Comparison of ENCODE assay signal across 7 mouse cellular contexts in genomic region chr11:95577776-95578446, GRCm38 (mm10). TPM values are rescaled to one million over a fixed set of nuclear protein-coding genes. Genes with fewer than 3 reads are reported as not detected.
DNase-seq lines count a peak whose midpoint lies in the region; ATAC-seq lines count a peak whose summit lies in the region.

No protein-coding gene starts in this region.

- WGBS in midbrain, embryonic 10.5 days: 6% methylated on average over 39 of the region's 39 CpGs

- H3K9me3 ChIP-seq in midbrain, embryonic 10.5 days (replicated peaks): no peaks in the 10 kb centered on the region

- DNase-seq in layer of hippocampus, adult 18-20 months (ENCODE audit: low spot score in 2 of 2): peak; percentile 11 to 37
- DNase-seq in layer of hippocampus, adult 8-10 months (ENCODE audit: low spot score in 2 of 2): no peak
- DNase-seq in R1 (ENCODE audit: low read depth, low spot score): peak; percentile 89
- peak; percentile 54 to 55 for DNase-seq in kidney, postnatal 25 days
- DNase-seq in midbrain, embryonic 10.5 days (ENCODE audit: low spot score): peak; percentile 78
- peak; percentile 26 to 32 for DNase-seq in thymus, postnatal 36 days

- peak overlapping the region; percentile 49 for H3K4me3 ChIP-seq in midbrain, embryonic 10.5 days

- no peak overlapping the region for H3K27ac ChIP-seq in midbrain, embryonic 10.5 days (replicated peaks)

- peaks cover 3% of the 10 kb centered on the region; the same call in 1 of the 2 replicates for H3K36me3 ChIP-seq in midbrain, embryonic 10.5 days

- peaks cover 83% of the 10 kb centered on the region for H3K27me3 ChIP-seq in midbrain, embryonic 10.5 days (ENCODE audit: low read depth, poor library complexity, severe bottlenecking)

- ATAC-seq in erythroblast, adult 5-6 weeks (replicated peaks; ENCODE audit: low FRiP score, poor library complexity, severe bottlenecking): peak; percentile 47; the same call in 1 of the 2 replicates

- peaks cover 44% of the 10 kb centered on the region for H3K4me1 ChIP-seq in midbrain, embryonic 10.5 days

RNA-seq across cellular contexts. Expression of gene Ngfr, which starts 9.6 kb away (rescaled TPM):
- total RNA-seq in layer of hippocampus, adult 18-20 months (2021): 1 to 10 TPM; 1.8 to 1.9 TPM
- total RNA-seq in layer of hippocampus, adult 8-10 months (2022): 1 to 10 TPM; 1.9 to 2.8 (median 2.3) TPM
- not detected in 2 replicates for total RNA-seq in erythroblast, adult 5-6 weeks (2015; ENCODE audit: low replicate concordance)
- total RNA-seq in erythroblast, adult 5-6 weeks (2017; ENCODE audit: low replicate concordance): not detected in 2 replicates
- 17.9 and 22.5 TPM in 2 replicates for polyA plus RNA-seq in midbrain, embryonic 10.5 days (2016; fragmentation: Nextera tagmentation; extraction: Ambion mirVana)

Comparison
In these comparisons a context has a peak if more than half of its experiments do, and no peak if none do; other contexts are left out.
1. DNase-seq: peak in layer of hippocampus, adult 18-20 months (2 of 2), R1 (single experiment), kidney, postnatal 25 days (2 of 2), midbrain, embryonic 10.5 days (single experiment) and thymus, postnatal 36 days (2 of 2); none in layer of hippocampus, adult 8-10 months (0 of 2).